Mouse (Mus musculus): ENCODE data around the gene Lgals3bp. TPM values are rescaled to one million over a fixed set of nuclear protein-coding genes. Genes with fewer than 3 reads are reported as not detected.

The Lgals3bp gene
- 3.6 and 20.7 TPM in 2 replicates for polyA plus RNA-seq (2015; fragmentation: Nextera tagmentation; extraction: Ambion mirVana)

DNA sequence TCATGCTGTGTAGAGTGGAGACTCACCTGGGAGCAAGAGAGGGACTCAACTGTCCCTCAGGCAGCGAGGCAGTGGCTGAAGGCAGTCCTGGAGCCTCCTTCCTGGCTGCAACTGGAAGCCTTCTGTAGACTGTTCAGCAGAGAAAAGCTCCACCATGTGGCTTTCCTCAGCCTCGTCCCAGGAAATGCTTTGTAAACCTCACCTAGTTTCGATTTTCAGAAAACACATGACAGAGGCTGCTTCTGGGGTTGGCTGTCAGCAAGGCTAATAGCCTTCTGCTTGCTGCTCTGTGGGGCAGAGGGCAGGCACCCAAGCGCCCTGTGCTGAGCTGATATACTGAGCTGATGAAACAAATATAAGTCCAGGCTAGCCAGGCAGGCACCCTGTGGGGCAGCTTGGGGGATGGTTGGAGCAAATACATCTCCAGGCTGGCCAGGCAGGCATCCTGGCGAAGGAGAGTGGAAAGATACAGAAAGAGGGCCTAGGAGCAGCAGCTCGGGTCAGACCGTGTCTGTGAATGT is at the start of gene Lgals3bp:
Gene Lgals3bp (minus strand): TSS at position 333 of the 521 bp plus-strand sequence.
- Histone ChIP-seq H3K4me2 (no peak within 1 kb of the TSS), H3K27me3 (replicated peaks) (no peaks in the 10 kb centered on the region), H3K4me1 (peaks cover 22% of the 10 kb centered on the region), H3K9ac (replicated peaks) (no peak within 1 kb of the TSS), H3K27ac (replicated peaks) (peak within 1 kb of the TSS; percentile 54; the same call in 1 of the 2 replicates), H3K36me3 (peaks cover 9% of the 10 kb centered on the region), H3K4me3 (replicated peaks) (no peak within 1 kb of the TSS), H3K9me3 (replicated peaks) (no peaks in the 10 kb centered on the region)
- WGBS: 59% methylated on average over 7 of the region's 7 CpGs
- no peak for ATAC-seq (ENCODE audit: low FRiP score)

DNA sequence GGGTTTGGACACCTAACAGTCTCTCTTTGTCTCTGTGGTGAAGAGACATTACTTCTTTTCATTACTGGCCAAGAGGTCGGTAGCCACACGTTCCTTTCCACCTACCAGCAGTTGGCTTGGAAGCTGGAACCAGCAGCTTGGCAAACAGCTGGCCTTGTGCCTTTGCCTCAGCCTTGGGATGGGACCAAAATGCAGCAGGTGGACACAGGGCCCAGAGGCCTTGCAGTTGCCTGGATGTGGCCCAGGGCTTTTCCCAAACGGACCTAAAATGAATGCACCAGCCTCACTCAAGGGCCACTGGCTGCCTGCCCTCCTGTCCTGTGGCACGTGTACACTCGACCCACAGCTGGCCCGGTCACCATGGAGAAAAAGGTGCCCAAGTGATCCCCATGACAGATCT is 49.3 kb upstream of the Lgals3bp start:
- WGBS: 87% methylated on average over 6 of the region's 6 CpGs
- no peak overlapping the region for H3K4me3 ChIP-seq (replicated peaks)
- peaks cover 6% of the 10 kb centered on the region; the same call in 1 of the 2 replicates for H3K4me1 ChIP-seq
- no peaks in the 10 kb centered on the region for H3K36me3 ChIP-seq
- H3K9ac ChIP-seq (replicated peaks): no peak overlapping the region
- no peaks in the 10 kb centered on the region for H3K9me3 ChIP-seq (replicated peaks)
- no peak for ATAC-seq (ENCODE audit: low FRiP score)
- no peak overlapping the region for H3K4me2 ChIP-seq
- no peaks in the 10 kb centered on the region for H3K27me3 ChIP-seq (replicated peaks)
- no peak overlapping the region for H3K27ac ChIP-seq (replicated peaks)

DNA sequence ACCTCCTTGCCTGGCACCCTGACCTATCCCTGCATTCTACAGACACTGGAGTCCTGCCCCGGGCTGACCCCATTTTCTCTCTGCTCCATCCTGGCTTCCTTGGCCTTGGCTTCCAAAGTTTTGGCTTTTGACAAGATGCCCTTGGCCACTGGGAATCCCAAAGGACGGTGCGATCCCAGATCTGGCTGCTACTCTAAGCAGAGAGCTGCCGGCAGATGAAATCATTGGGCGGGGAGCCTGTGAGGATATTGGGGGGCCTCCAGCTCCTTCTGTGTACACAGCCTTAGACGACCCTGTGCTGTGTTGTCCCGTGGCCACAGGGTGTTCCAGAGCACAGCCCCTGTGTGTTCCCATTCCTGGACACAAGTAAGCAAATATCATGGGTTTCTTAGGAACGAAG is 46.5 kb upstream of the Lgals3bp start:
- Histone ChIP-seq H3K27me3 (replicated peaks) (peaks cover 4% of the 10 kb centered on the region; the same call in 1 of the 2 replicates), H3K9me3 (replicated peaks) (no peaks in the 10 kb centered on the region), H3K36me3 (no peaks in the 10 kb centered on the region), H3K4me1 (0 out of 2 replicates have a peak, but pooled peaks cover 4% of the 10 kb centered on the region), H3K4me3 (replicated peaks) (no peak overlapping the region), H3K4me2 (no peak overlapping the region), H3K27ac (replicated peaks) (no peak overlapping the region), H3K9ac (replicated peaks) (no peak overlapping the region)
- 86% methylated on average over 8 of the region's 8 CpGs for whole genome bisulfite sequencing
- ATAC-seq (ENCODE audit: low FRiP score): no peak

DNA sequence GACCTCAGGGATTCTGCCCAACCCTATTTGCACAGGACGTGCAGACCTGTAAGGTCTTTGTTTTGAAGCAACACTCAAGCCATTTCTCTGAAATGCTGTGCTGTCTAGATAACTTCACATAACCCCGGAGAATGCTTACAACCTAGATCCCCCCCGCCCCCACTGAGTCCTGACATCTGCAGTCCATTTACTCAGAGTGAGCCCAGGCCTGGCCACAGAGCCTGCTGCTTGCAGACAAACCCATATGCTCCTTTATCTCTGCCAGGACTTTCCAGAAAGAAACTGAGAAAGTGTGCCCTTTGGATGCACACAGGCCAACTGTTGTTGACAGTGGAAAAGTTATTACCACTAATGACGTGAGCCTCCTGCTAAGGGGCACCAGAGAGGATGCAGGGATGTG is 45.5 kb upstream of the Lgals3bp start:
- Histone ChIP-seq H3K36me3 (no peaks in the 10 kb centered on the region), H3K9ac (replicated peaks) (no peak overlapping the region), H3K9me3 (replicated peaks) (no peaks in the 10 kb centered on the region), H3K27me3 (replicated peaks) (peaks cover 4% of the 10 kb centered on the region; the same call in 1 of the 2 replicates), H3K4me1 (peaks cover 10% of the 10 kb centered on the region; the same call in 1 of the 2 replicates), H3K27ac (replicated peaks) (no peak overlapping the region), H3K4me2 (no peak overlapping the region), H3K4me3 (replicated peaks) (no peak overlapping the region)
- 67% methylated on average over 4 of the region's 4 CpGs for WGBS
- no peak for ATAC-seq (ENCODE audit: low FRiP score)

DNA sequence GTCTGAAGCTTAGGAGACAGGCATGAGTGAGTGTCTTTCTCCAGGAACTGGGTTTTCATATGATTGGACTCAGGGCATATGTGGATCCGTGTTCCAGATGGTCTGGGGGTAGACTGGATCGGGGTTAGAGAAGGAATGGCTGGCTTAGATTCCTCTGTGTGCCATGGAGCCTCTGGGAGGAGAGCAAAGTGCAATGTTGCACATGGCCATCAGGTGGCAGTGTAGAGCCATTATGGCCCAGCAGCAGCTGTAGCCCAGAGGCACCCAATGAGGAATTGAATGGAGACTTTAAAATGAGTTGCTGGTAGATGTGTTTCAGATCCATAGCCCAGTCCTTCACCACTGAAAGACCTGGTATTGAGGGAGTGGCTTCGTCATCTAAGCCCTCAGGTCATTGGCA is 44.0 kb upstream of the Lgals3bp start:
- Histone ChIP-seq H3K36me3 (no peaks in the 10 kb centered on the region), H3K9ac (replicated peaks) (no peak overlapping the region), H3K4me2 (no peak overlapping the region), H3K27me3 (replicated peaks) (peaks cover 4% of the 10 kb centered on the region; the same call in 1 of the 2 replicates), H3K27ac (replicated peaks) (no peak overlapping the region), H3K4me3 (replicated peaks) (no peak overlapping the region), H3K4me1 (peaks cover 13% of the 10 kb centered on the region; the same call in 1 of the 2 replicates), H3K9me3 (replicated peaks) (no peaks in the 10 kb centered on the region)
- 8% methylated on average over 3 of the region's 3 CpGs for WGBS
- peak; percentile 53 for ATAC-seq (ENCODE audit: low FRiP score)

DNA sequence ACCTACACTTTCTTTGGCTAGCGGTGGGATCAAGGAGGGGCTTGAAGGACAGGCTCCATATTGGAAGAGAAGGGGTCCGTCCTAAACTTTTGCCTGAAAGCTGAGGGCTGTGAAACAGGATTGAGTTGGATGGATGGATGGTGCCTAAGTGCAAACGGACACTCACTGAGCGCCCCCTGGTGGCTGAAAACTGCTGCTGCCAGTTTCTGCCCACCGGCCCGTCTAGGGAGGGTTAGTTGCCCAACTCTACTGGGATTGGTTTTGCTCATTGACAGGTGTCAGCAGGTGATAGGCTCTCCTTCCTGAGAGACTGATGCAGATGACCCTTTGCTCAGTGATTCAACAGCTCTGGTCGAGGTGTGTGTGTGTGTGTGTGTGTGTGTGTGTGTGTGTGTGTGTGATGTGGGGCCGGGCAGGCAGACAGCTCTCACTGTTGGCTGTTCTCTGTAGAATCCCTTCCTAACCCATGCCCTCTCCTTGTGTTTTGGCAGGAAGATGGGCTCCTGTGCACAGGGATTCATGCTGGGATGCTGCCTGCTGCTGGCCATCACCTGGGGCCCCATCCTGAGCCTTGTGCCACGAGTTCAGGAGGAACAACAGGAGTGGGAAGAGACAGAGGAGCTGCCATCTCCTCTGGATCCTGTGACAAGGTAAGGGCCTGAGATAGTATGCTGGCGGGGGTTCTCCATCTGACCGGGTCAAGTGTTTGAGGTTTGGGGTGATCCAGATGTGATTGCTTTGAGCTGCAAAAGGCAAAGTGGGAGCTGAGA is 41.5 kb upstream of the Lgals3bp start:
- ATAC-seq (ENCODE audit: low FRiP score): no peak
- 32% methylated on average over 11 of the region's 11 CpGs for WGBS
- Histone ChIP-seq H3K9ac (replicated peaks) (no peak overlapping the region), H3K4me1 (peaks cover 28% of the 10 kb centered on the region), H3K27me3 (replicated peaks) (peaks cover 4% of the 10 kb centered on the region; the same call in 1 of the 2 replicates), H3K4me3 (replicated peaks) (no peak overlapping the region), H3K9me3 (replicated peaks) (no peaks in the 10 kb centered on the region), H3K36me3 (no peaks in the 10 kb centered on the region), H3K27ac (replicated peaks) (no peak overlapping the region), H3K4me2 (no peak overlapping the region)

DNA sequence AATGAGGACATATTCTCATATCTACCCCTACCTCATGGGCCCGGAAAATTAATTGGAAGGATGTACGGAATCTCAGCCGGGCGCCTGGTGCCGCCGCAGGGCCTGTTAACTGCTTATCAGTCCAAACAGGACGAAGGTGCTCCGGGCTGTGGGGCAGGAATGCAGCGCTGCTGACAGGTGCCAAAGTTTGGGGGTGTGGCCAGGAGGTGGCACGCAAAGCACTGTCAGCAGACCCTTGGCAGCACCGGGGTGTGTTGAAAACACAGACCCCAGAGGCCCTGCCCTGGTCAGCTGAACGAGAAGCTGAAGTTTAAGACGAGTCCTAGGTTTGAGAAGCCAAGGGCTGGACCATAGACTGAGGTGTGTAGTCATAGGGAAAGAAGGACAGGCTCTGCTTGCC is 40.8 kb upstream of the Lgals3bp start:
- no peak for ATAC-seq (ENCODE audit: low FRiP score)
- Histone ChIP-seq H3K36me3 (no peaks in the 10 kb centered on the region), H3K4me1 (peaks cover 30% of the 10 kb centered on the region), H3K4me3 (replicated peaks) (no peak overlapping the region), H3K9me3 (replicated peaks) (no peaks in the 10 kb centered on the region), H3K27ac (replicated peaks) (no peak overlapping the region), H3K4me2 (no peak overlapping the region), H3K27me3 (replicated peaks) (peaks cover 4% of the 10 kb centered on the region; the same call in 1 of the 2 replicates), H3K9ac (replicated peaks) (no peak overlapping the region)
- 67% methylated on average over 13 of the region's 13 CpGs for WGBS

DNA sequence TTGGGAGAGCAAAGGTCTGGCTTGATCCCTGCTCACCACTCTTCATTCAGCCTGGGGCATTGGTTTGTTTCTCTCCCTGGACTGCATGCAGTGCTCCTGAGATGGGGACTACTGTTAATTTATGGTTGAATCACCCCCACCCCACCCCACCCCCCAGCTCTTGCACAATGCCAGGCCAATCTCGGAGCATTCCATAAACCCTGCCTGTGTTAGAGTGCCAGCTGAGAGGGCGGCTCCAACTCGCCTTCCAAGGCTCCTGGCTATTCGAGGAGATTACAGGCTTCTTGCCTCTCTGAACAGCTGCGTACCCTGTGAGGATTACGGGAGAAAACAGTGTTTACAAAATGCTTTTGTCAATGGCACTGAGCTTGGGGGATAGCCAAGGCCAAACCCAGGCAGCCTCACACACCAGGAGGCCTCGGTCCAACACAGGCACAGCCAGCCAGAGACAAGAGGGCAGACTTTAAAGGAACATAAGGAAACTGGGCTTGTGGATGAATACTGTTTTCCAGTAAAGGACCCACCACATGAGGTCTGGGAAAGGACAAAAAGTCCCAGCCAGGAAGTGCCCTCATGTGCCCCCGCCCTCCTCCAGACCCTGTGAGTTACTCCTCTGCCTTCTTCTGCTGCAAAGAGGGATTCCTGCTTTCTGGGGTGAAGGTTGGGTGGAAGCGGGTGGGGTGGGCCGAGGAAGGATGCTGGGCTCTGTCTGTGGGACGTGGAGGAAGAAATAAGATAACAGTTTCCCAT is 36.9 kb upstream of the Lgals3bp start:
- Histone ChIP-seq H3K9ac (replicated peaks) (no peak overlapping the region), H3K4me3 (replicated peaks) (no peak overlapping the region), H3K4me1 (peaks cover 36% of the 10 kb centered on the region), H3K9me3 (replicated peaks) (no peaks in the 10 kb centered on the region), H3K27me3 (replicated peaks) (no peaks in the 10 kb centered on the region), H3K27ac (replicated peaks) (peak overlapping the region; percentile 65), H3K4me2 (no peak overlapping the region), H3K36me3 (no peaks in the 10 kb centered on the region)
- WGBS: 14% methylated on average over 11 of the region's 11 CpGs
- ATAC-seq (ENCODE audit: low FRiP score): peak; percentile 30; the same call in 1 of the 2 replicates

DNA sequence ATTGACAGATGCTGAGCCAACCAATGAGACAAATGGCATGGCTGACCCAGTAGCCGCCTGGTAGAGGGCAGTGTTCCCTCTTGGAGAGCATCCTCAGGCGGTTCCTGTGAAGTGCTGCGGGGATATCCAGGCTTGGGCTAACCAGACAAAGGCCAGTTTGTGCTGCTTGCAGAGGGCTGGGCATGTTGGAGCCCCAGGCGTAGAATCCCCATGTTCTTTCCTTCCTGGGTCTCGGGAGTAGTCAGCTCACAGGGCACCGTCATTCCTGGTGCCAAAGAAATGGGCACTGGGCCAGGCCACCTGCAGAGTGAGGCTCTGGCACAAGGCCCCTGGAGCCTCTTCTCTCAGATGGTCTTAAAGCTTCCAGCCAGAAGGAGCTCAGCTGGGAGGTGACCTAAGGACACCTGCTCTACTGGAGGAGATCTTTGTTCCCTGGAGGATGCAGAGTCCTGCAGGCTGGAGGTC is 34.6 kb upstream of the Lgals3bp start:
- no peak overlapping the region for H3K4me2 ChIP-seq
- peaks cover 40% of the 10 kb centered on the region for H3K4me1 ChIP-seq
- 14% methylated on average over 6 of the region's 6 CpGs for WGBS

DNA sequence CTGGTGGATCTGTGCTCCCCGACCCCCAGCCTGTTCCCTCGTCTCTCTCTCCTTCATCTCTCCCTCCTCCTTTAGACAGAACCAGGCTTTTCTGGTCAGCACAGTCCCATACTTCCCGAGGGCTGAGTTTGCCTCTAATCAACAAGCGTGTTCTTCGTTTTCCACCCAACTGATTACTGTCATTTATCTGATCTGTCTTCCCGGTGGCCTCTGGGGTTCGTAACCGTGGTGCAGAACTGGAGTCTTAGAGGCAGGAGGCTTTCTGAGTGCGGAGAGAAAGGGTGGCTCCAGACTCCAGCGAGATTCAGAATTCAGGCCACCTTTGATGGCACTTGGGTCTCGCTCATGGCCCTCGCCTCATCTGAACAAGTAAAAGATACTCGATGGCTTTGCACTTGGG is 32.2 kb upstream of the Lgals3bp start:
- Histone ChIP-seq H3K4me2 (peak overlapping the region; percentile 34; the same call in 1 of the 2 replicates), H3K9ac (replicated peaks) (no peak overlapping the region)

More for the DNA sequence above, 34.6 kb upstream of the Lgals3bp start:
- H3K9ac ChIP-seq (replicated peaks): no peak overlapping the region
- peak; percentile 53; the same call in 1 of the 2 replicates for ATAC-seq (ENCODE audit: low FRiP score)
- H3K36me3 ChIP-seq: no peaks in the 10 kb centered on the region
- 0 out of 2 replicates have a peak overlapping the region, but pooled peaks have one; percentile 0 for H3K27ac ChIP-seq (replicated peaks)
- H3K27me3 ChIP-seq (replicated peaks): no peaks in the 10 kb centered on the region
- no peak overlapping the region for H3K4me3 ChIP-seq (replicated peaks)
- no peaks in the 10 kb centered on the region for H3K9me3 ChIP-seq (replicated peaks)

DNA sequence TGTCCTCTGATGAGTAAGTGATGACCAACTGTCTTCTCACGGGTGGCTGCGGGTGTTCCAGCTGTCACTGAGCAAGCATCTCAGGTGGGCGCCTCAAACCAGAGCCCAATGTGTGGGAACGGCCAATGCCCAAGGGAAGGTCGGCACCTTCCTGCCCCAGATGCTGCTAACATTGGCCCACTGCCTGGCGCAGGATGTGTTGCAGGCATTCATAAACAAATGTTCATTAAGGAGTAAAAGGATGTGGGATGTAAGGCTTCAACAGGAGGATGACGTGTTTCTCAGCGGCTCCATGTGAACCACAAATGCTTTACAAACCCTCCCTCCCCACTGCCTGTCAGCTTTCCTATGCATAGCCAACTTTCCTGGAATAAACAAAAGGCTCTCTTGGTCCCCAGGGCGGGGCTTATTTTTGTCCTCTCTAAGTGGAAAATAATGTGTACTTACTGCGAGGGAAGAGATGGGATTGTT is 31.5 kb upstream of the Lgals3bp start:
- no peak for ATAC-seq (ENCODE audit: low FRiP score)
- 0 out of 2 replicates have a peak overlapping the region, but pooled peaks have one; percentile 20 for H3K27ac ChIP-seq (replicated peaks)

More for the DNA sequence above, 32.2 kb upstream of the Lgals3bp start:
- Histone ChIP-seq H3K4me3 (replicated peaks) (no peak overlapping the region), H3K27ac (replicated peaks) (no peak overlapping the region), H3K36me3 (no peaks in the 10 kb centered on the region), H3K4me1 (peaks cover 48% of the 10 kb centered on the region), H3K27me3 (replicated peaks) (no peaks in the 10 kb centered on the region), H3K9me3 (replicated peaks) (no peaks in the 10 kb centered on the region)
- no peak for ATAC-seq (ENCODE audit: low FRiP score)
- WGBS: 49% methylated on average over 13 of the region's 13 CpGs

More for the DNA sequence above, 31.5 kb upstream of the Lgals3bp start:
- no peak overlapping the region for H3K4me3 ChIP-seq (replicated peaks)
- peaks cover 48% of the 10 kb centered on the region for H3K4me1 ChIP-seq
- peak overlapping the region; percentile 34; the same call in 1 of the 2 replicates for H3K4me2 ChIP-seq
- no peaks in the 10 kb centered on the region for H3K36me3 ChIP-seq
- no peaks in the 10 kb centered on the region for H3K27me3 ChIP-seq (replicated peaks)
- WGBS: 71% methylated on average over 10 of the region's 10 CpGs
- H3K9me3 ChIP-seq (replicated peaks): no peaks in the 10 kb centered on the region
- H3K9ac ChIP-seq (replicated peaks): no peak overlapping the region
